Mouse (Mus musculus) B cell, adult 2 months (primary cell): ENCODE results near the gene Ren1.
"Not testable (repeated sequence)": the region's sequence is repeated elsewhere in the genome, so short reads cannot be mapped to it uniquely, and the experiment has no call there.

Source experiments
- DNase-seq, 2 experiments: peaks; one replicate each; pipeline ENCODE4 v3.0.0; 2022

Gene Ren1

DNA sequence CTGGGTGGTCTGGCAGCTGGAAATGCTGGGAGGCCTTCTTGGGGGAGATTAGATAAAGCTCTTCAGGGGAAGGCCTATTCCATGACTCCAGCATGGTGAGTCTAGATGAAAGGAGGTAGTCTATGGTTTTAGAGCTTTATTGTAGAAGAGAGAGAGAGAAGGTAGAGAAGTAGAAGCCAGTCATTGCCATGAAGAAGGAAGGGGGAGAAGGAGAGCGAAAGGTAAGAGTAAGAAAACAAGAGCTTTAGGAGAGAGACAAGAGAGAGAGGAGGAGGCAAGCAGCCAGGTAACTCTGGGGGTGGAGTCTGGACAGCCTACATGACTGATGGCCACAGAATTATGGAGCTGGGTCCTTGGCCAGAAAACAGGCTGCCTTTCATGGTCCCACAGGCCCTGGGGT is at the start of gene Ren1:
Gene Ren1, plus strand, starts transcription at position 301 of the 400 bp plus-strand sequence.
- no peak for DNase-seq

DNA sequence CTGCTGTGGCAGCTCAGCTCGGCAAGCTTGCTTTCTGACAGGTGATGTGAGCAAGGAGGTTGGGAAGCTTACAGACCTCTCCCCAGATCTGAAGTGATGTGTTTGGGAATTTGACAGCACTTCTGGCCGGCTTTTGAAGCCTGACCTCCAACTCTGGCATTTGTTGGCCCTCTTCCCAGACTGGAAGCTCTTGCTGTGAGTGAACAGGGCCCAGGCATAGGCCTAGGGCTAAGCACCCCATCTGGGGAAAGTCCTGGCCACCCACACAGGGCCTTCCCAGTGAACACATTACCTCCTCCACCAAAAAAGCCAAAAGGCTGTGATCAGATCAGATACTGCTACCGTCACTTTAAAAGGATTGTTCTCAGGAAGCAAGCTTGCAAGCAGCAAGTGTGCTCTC is 47.8 kb upstream of the Ren1 start:
- no peak for DNase-seq

DNA sequence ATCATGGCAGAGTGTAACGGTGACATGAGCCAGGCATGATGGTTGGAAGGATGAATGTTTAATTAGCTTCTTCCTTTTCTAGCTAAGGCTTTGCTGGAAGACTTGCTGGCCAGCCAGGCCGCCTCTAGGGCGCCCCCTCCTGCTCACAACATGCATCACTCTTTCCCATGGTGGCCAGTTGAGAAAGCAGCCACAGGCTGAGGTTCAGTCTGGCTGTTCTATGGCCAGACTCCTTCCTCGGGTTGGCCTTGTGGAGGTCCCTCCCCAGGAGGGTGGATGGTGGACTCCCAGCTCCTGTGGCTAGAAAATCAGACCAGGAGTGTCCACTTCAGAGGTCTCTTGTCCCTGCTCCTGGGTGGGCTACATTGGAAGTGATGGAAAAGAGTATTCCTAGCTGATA is 43.5 kb upstream of the Ren1 start:
- peak; percentile 81 to 83 for DNase-seq

DNA sequence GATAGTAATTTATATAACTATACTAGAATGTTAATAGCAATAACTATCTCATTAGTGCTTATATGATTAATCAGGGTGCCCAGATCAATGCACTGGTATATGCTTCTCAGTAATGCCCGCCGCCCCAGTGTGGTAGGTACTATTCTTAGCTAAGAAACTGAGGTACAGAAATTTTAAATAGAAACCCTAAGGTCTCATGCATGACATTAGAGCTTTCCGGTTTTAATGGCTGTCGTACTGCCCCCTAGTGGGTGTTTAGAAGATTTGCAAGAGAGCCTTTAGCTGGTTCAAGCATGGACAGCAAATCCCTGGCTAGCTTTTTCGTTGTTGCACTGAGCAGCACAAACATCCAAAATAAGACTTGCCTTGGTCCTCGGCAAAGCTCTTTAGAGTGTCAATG is 43.0 kb upstream of the Ren1 start:
- DNase-seq = peak; percentile 63

DNA sequence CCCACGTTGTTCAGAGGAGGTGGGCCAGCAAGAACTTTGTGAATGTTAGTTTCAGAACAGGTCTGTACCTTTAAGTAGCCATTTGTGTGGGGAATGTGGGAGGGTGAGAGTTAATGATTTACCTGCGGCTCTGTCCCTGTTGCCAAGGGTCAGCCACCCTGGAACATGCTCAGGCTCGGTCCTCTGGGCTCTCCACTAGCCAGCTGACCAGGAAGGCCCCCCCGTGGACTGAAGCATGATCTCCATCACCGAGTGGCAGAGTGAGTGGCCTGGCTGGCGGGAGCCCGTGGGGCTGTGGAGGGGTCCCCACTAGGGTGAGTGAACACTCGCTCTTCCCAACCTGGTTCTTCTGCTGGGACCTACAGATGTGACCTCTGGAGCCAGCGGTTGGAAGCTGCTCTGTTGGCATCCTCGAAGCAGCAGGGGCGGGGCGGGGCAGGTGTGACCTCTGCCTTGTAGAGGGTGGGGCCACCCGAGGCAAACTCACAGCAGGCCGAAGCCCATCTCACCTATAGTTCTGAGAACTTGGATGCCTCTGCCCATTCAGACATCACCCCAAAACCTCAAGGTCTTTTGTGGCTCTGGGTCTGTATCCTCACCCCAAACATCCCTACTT is 40.5 kb upstream of the Ren1 start, which contains the start of gene Golt1a:
Gene Golt1a, plus strand, starts transcription at position 149 of the 616 bp plus-strand sequence.
- DNase-seq = no peak

DNA sequence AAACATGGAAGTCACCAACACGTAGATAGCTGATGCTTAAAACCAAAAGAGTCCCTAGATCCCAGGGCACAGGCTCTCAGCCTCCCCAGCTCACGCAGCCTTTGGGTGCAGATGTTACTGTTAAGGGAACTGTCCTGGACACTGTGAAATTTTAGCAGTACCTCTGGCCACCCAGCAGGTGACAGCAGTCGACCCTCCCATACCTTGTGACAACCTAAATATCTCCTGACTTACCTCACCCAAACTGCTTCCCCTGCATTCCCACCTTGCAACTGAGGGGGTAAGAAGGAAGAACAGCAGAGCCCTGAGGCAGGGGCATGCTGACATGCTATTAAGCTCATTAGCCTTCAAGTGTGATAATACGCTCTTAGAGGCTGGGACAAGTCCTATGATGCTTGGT is 39.1 kb upstream of the Ren1 start:
- DNase-seq = no peak

DNA sequence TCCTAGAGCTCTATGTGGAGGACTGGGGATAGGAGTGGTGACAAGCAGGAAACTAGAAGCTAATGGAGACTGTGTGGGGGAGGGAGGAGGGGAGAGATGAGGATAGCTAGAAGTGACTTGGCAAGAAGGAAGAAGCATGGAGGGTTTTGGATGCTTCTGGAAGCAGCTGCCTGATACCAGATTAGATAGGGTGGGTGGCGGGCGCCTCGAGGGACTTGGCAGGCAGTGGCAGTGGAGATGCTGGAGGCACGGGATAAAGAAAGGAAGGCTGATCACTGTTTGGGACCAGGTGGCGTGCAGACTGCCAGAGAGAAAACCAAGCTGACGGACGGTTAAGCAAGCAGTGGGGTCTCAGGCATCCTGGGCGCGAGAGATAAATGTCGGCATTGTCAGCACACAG is 38.4 kb upstream of the Ren1 start:
- DNase-seq = no peak

DNA sequence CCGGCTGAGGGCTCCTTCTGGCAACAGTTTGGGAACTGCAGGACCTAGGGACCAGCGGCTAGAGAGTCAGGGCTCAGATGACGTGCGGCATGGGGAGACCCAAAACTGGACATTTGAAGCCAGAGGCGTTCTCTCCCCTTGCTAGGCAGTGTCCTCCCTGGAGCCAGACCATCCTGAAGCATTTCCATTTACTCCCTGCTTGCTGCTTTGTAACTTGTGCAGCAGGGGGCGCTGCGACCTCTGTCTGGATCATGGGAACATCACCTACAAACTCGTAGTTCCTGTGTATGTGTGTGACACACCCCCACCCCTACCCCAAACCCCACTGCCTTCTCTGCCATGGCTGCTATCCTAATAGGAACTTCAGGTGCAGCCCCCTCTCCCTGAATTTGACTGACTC is 35.9 kb upstream of the Ren1 start:
- DNase-seq = peak; percentile 75

DNA sequence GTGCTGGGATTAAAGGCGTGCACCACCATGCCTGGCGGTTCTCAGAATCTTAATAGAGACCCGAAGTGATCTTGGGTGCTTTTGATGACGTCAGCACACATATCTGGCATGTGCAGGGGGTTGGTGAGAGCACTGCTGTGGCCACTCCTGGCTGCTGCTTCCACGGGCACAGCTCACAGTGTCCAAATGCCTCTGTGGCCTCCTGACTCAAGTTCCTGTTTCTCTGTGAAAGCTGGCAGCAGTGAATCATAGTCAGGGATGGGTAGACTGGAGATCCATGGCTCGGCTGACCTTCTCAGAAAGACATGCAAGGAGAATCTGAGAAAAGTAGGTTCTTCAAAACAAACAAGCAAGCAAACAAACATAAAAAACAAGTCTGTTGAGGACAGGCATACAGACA is 34.5 kb upstream of the Ren1 start:
- no peak for DNase-seq

DNA sequence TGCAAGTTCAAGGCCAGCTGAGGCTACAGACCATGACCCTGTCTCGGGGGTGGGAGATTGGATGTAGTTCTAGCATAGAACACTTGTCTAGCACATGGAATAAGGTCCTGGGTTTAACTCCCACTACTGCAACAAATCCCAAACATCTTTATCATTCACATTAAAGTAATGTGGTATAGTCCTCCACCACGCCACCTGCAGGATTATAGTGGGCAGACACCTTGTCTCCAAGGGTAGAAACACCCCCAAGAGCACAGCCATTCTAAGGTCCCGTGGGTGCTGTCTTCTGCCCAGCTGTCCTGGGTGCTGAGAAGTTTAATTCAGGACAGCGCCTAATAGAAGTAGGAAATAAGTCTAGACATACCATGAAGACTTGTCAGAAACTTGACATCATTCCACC is 33.7 kb upstream of the Ren1 start:
- DNase-seq = peak; percentile 16 to 25

DNA sequence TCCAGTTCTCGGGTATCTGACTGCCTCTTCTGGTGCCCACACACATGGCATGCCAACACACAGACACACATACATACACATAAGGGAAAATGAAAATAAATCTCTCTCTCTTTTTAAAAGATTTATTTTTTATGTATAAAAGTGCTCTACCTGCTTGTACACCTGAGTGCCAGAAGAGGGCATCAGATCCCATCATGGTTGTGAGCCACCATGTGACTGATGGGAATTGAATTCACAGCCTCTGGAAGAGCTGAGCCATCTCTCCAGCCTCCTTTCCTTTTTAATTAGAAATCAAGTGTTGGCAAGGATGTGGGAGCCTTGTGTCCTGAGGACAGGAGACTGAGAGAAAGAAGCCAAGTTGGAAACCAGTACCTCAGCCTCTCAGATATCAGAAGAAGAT is 33.2 kb upstream of the Ren1 start:
- DNase-seq = no peak

DNA sequence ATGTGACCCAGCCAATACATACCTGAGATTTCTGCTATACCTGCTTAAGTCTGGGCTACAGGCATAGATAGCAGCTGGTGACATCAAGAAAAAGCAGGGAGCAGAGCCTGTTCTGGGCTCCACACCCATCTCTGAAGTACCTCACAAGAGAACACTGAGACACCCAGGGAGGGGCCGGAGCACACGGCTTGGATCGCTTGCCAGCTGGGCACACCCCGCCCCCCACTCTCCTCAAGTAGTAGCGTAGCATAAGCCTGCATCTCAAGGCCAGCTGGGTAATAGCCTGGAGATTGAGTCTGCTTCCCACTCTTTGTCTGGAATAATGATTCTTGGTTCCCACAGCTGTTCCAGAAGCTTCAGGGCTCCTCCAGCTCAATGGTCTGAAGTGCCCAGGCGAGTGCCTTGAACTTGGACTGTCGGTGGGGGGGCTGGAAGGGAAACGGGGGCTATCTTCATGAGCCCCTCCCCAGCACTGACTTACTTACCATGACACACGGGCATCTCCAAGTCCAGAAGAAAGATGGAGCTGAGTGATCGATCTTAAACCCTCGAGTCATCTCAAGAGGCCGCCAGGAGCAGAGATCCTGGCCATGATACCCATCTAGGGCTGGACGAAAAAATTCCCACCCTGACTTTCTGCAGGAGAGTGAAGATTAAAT is 28.9 kb upstream of the Ren1 start, which contains the start of gene Kiss1:
Gene Kiss1, plus strand, starts transcription at position 609 of the 659 bp plus-strand sequence.
- no peak for DNase-seq

DNA sequence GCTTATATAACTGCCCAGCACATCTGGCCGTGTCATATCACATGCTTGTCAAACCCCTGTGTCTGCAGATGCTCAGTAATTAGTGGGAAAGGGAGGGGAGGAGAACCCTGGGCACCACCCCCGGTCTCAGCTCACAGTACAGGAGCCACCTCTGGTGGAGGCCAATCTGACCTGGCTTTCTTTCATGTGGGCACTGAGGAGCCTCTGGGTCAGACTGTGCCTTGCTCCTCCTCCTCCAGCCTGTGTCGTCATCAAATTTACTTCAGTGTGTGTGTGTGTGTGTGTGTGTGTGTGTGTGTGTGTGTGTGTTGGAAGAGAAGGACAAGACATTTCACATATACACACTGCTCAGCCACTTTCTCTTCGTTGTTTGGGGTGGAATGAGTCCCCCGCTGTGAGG is 27.0 kb upstream of the Ren1 start:
- no peak for DNase-seq

DNA sequence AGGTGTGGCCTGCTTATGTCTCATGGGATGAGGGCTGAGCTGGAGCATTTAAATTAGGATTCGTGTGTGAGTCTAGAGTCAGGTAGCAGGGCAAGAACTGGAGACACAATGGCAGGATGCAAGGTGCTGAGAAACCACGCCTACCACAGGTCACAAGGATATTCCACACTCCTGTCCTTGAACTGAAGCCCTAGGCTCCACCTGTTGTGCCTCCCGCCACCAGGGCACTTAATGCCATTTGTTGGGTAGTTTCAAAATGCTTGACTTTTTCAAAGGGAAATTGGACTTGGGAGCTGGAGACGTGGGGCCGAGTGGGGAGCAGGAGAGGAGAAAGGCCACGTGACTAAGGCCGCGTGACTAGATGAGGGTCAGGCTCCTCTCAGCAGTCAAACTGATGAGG is 24.4 kb upstream of the Ren1 start:
- DNase-seq = no peak

DNA sequence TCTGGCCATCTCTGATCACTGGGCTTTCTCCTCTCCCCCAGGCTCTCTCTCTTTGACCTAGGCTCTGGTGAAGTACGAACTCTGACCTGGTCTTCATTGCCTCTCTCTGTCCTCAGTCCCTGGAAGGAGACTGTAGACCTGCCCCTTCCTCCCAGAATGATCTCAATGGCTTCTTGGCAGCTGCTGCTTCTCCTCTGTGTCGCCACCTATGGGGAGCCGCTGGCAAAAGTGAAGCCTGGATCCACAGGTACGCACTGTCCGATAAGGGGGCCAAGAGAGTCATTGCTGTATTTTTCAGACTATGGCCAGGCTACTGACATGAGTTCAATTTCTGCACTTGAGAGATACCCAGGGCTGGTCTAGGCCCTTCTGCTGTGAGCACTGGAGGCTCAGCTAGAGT is 23.2 kb upstream of the Ren1 start:
- no peak for DNase-seq

DNA sequence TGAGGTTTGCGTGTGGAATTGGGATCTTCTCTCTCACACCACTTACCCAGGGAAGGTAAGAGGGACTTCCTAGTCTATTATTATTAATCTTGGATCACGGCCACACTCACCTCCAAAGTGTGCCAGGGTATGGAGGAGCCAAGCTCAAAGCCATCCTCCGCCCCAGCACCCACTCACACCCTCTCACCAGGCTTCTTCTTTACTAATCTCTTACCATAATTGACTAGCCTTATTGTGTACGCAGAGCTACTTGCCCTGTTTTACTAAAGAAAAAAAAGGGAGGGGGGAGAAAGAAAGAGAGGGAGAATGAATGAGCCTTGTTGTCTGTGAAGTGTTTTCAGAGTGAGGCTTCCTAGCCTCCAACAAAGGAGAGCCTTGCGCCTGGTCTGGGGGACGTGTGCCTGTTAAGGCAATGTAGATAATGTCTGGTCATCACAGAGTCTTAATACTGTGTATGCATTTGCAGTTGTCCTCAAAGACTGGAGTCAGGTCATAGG is 22.0 kb upstream of the Ren1 start:
- DNase-seq = no peak

DNA sequence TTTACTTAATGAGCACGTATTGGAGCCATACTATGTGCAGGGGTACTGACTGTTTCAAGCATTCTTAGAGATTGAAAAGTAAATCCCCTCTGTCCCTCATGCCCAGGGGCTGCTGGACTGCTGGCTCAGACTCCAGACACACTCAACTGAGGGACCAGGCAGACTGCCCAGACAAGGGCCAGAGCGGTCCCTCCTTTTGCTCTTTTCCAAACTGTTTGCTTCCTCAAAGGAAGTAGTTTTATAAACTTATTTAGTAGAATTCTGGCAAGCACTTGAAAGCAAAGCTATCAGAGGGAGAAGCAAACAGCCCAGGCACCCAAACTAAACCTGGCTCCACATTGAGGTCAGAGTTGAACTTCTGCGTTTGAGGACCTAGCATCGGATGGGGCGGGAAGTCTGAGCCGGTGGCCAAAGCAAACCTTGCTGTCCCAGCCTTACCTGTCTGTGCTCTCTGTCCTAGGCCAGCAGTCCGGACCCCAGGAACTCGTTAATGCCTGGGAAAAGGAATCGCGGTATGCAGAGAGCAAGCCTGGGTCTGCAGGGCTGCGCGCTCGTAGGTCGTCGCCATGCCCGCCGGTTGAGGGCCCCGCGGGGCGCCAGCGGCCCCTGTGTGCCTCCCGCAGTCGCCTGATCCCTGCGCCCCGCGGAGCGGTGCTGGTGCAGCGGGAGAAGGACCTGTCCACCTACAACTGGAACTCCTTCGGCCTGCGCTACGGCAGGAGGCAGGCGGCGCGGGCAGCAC is 21.2 kb upstream of the Ren1 start:
- no peak for DNase-seq

DNA sequence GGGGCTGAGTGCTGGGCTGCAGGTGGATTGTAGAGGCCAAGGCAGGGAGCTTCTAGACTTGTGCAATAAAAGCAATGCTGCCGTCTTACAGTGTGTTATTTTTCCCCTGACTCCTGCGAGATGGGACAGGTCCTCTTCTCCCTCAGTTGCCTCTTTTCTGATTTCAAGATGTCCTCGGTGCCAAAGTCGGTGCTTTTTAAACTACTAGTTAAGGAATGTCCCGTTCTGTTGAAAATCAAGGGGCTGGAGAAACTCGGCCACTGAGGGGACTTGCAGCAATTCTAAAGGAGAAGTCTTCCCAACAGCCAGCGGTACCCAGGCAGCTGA is 20.7 kb upstream of the Ren1 start:
- no peak for DNase-seq

DNA sequence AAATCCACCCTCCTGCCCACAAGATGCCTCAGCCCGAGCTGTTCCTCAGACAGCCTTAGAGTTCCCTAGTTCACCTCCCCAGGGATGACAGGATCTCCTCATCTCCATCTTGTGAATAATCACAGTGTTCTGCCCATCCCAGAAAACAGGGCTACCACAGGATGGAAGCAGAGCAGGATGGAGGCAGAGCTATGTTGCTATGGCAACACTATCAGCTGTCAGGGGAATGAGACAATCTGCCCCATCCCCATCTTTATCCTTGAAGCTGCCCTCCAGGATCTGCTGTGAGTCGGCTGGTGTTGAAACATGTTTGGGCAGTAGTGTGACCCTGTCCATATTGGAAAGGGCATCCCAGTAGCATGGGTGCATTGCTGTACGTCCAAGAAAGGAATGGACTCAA is 19.2 kb upstream of the Ren1 start:
- DNase-seq = no peak

DNA sequence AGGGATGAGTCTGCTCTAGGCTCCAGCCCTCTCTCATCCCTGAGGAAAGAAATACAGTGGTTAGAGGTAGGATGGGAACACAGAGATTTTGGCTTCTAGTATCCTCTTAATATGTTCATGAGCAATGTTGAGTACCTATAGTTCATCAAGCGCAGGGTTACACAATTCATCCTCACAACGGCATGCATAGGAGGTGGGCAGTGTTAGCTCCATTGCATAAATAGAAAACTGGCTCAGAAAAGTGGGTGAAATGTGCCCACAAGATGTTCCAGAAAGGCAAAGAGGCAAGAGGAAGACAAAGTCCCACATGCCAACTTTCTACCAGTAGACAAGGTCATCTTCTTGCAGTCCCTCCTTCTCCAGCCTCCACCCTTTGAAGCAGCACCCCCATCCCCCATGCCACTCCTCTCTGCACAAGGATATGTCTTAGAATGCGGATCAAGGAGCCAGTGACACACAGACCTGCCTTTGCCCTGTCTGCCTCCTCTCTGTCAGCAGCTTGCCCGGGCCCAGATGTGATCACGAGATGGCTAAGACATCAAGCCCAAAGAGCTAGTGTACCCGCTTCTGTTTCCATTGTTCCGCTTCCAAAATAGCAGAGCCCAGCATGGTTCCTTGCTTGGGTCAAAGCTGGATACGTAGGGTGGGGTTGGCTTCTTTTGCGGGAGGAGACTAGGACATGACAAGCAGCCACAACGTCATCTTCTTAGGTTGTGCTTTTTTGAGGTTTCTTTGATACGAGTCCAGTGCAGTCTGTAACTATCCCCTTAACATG is 17.5 kb upstream of the Ren1 start:
- no peak for DNase-seq

DNA sequence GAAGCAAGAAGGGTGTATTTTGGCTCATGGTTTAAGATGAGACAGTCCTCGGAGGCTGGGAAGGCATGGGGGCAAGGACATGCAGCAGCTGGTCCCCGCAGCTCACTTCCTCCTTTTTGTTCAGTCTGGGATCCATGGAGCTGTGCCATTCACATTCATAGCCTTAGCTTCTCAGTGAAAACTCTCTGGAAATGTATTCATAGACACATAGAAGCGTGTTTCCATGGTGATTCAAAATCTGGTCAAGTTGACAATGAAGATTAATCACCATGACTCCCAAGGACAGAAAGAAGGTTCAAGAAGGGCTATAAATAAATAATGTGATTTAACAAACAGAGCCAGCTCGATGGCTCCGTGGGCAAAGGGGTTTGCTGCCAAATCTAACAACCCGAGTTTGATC is 16.4 kb upstream of the Ren1 start:
- DNase-seq = no peak

DNA sequence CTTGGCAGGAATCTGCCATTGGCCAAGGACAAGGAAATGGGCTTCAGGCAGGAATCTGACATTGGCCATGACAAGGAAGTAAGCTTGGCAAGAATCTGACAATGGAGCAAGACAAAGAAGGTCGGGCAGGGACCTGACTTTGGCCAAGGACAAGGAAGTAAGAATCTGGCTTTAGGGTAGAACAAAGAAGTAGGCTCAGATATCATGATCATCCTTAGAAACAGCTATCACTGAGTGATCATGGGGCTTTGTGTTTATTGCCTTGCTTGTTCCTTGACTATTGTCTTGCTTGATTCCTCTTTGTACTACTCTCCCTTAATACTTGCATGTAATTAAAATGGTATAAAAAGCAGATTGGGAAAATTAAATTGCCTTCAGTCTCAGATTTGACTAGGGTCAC is 9.9 kb upstream of the Ren1 start:
- not testable (repeated sequence) for DNase-seq

DNA sequence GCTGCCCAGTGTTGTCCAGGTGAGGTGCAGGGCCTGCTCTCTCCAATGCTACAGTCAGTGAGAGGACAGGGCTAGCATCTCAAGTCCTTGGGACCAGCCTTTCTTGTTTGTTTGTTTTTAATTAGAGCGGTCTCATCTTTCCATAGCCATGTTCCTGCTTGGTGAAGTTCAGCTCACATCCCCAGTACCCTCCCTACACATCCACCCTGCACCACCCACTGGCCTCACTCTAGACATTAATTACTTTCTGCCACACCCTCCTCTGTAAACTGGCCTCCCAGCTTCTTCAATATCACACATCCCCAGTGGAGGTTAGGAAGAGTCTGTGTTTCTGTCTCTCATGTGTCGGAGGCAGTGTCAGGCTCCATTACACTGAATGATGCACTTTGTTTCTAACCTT is 6.0 kb upstream of the Ren1 start:
- DNase-seq = no peak
